Mouse (Mus musculus) liver, adult 2 months (tissue): ENCODE measurements around the gene Tmem100. TPM values are rescaled to one million over a fixed set of nuclear protein-coding genes. Genes with fewer than 3 reads are reported as not detected.
A peak's percentile ranks its signal among the peaks of the same experiment; 100 is the strongest.

Experiments
- DNase-seq: peaks from one replicate; pipeline ENCODE4 v3.0.0-alpha.2; 2011; ENCODE audit warnings: low read depth, low spot score; ENCODE audit errors: extremely low read depth
- H3K27ac ChIP-seq: fragments of 200-500 bp; replicated peaks from 2 replicates; pipeline ENCODE4 v1.5.1; 2012; ENCODE audit warnings: low read depth, mild to moderate bottlenecking, control low read depth, inconsistent platforms, low read length; ENCODE audit not compliant: insufficient read depth
- H3K27me3 ChIP-seq: fragments of 200-500 bp; 2 replicates; pipeline ENCODE4 v1.6.1; 2012; ENCODE audit warnings: mild to moderate bottlenecking, moderate library complexity, low read length, inconsistent platforms; ENCODE audit not compliant: control insufficient read depth, insufficient read depth
- H3K36me3 ChIP-seq: fragments of 200-500 bp; 2 replicates; pipeline ENCODE4 v1.6.1; 2012; ENCODE audit warnings: low read length, inconsistent platforms; ENCODE audit not compliant: control insufficient read depth, insufficient read depth
- H3K4me1 ChIP-seq: fragments of 200-500 bp; 2 replicates; pipeline ENCODE4 v1.6.1; 2011; ENCODE audit warnings: low read length; ENCODE audit not compliant: control insufficient read depth, insufficient read depth
- H3K4me3 ChIP-seq: fragments of 200-500 bp; 2 replicates; pipeline ENCODE4 v1.5.1; 2011; ENCODE audit warnings: low read depth, mild to moderate bottlenecking, control low read depth, low read length, moderate library complexity; ENCODE audit not compliant: insufficient read depth
- H3K79me2 ChIP-seq: fragments of 200-500 bp; 2 replicates; pipeline ENCODE4 v1.6.1; 2012; ENCODE audit warnings: inconsistent platforms, mild to moderate bottlenecking, low read length, moderate library complexity; ENCODE audit not compliant: control insufficient read depth, insufficient read depth
- H3K9ac ChIP-seq: fragments of 200-500 bp; 2 replicates; pipeline ENCODE4 v1.6.1; 2012; ENCODE audit warnings: low read depth, mild to moderate bottlenecking, control low read depth, inconsistent platforms, low read length
- CTCF ChIP-seq: fragments of 200-500 bp; IDR thresholded peaks from 2 replicates; pipeline ENCODE4 v1.5.1; 2011; ENCODE audit warnings: low read depth, low read length, control low read depth
- POLR2A ChIP-seq: fragments of 200-500 bp; IDR thresholded peaks from 2 replicates; pipeline ENCODE4 v1.6.1; 2011; ENCODE audit warnings: low read length, control low read depth; ENCODE audit not compliant: insufficient read depth; ENCODE audit errors: extremely low read depth
- WGBS: fragments of 180-500 bp; shearing (Covaris S2); methylation state at CpG from one replicate; pipeline ENCODE4 v1.1.7; 2018; 5-methylcytosine and 5-hydroxymethylcytosine counted together
- polyA plus RNA-seq: library from polyadenylated mRNA; depleted of rRNA; stranded (reverse); fragments of >200 nt; gene quantifications from 2 replicates; pipeline ENCODE4 v1.2.3, GENCODE M21; 2012
- total RNA-seq: library from RNA; depleted of rRNA; stranded (reverse); fragments of >200 nt; gene quantifications from 2 replicates; pipeline ENCODE4 v1.2.3, GENCODE M21; 2014

Gene Tmem100
- total and polyA plus RNA-seq, 2 experiments: 0.09 TPM; not detected in 1

GRCm38 (mm10) chr11:90038022-90038421, 7.9 kb downstream of the Tmem100 start:
- Histone ChIP-seq H3K9ac (no peak overlapping the region), H3K4me3 (no peak overlapping the region), H3K27me3 (no peaks in the 10 kb centered on the region), H3K79me2 (no peaks in the 10 kb centered on the region), H3K27ac (no peak overlapping the region), H3K4me1 (no peaks in the 10 kb centered on the region), H3K36me3 (no peaks in the 10 kb centered on the region)
- WGBS: 28% methylated on average over 5 of the region's 5 CpGs
- DNase-seq: peak; percentile 28
- no peak for TF ChIP-seq POLR2A
- TF ChIP-seq CTCF: peak; percentile 58

GRCm38 (mm10) chr11:90044459-90044858, 14.3 kb downstream of the Tmem100 start:
- Histone ChIP-seq H3K4me3 (no peak overlapping the region), H3K27me3 (no peaks in the 10 kb centered on the region), H3K4me1 (no peaks in the 10 kb centered on the region), H3K9ac (no peak overlapping the region), H3K27ac (no peak overlapping the region), H3K36me3 (no peaks in the 10 kb centered on the region), H3K79me2 (no peaks in the 10 kb centered on the region)
- WGBS: 87% methylated on average over 4 of the region's 4 CpGs
- no peak for TF ChIP-seq POLR2A
- TF ChIP-seq CTCF: no peak
- no peak for DNase-seq

- no peak overlapping the region for H3K4me3 ChIP-seq
- H3K27ac ChIP-seq: no peak overlapping the region
- no peaks in the 10 kb centered on the region for H3K79me2 ChIP-seq
- TF ChIP-seq CTCF (no peak), POLR2A (no peak)
- H3K9ac ChIP-seq: no peak overlapping the region
- DNase-seq: no peak
- no peaks in the 10 kb centered on the region for H3K27me3 ChIP-seq
- H3K4me1 ChIP-seq: no peaks in the 10 kb centered on the region
- WGBS: 42% methylated on average over 7 of the region's 7 CpGs
- no peaks in the 10 kb centered on the region for H3K36me3 ChIP-seq
Measured at GRCm38 (mm10) chr11:90046211-90046610, 16.1 kb downstream of the Tmem100 start.

GRCm38 (mm10) chr11:90047271-90047670, 17.1 kb downstream of the Tmem100 start:
- H3K4me1 ChIP-seq: no peaks in the 10 kb centered on the region
- no peaks in the 10 kb centered on the region for H3K79me2 ChIP-seq
- no peak for DNase-seq
- no peaks in the 10 kb centered on the region for H3K36me3 ChIP-seq
- H3K4me3 ChIP-seq: no peak overlapping the region
- TF ChIP-seq POLR2A (no peak), CTCF (no peak)
- H3K27ac ChIP-seq: no peak overlapping the region
- WGBS: 79% methylated on average over 9 of the region's 9 CpGs
- H3K9ac ChIP-seq: no peak overlapping the region
- no peaks in the 10 kb centered on the region for H3K27me3 ChIP-seq

- Histone ChIP-seq H3K36me3 (no peaks in the 10 kb centered on the region), H3K4me3 (no peak overlapping the region), H3K9ac (no peak overlapping the region), H3K4me1 (no peaks in the 10 kb centered on the region), H3K27ac (no peak overlapping the region), H3K27me3 (no peaks in the 10 kb centered on the region), H3K79me2 (no peaks in the 10 kb centered on the region)
- DNase-seq: no peak
- 84% methylated on average over 7 of the region's 7 CpGs for WGBS
- TF ChIP-seq CTCF (no peak), POLR2A (no peak)
Measured at GRCm38 (mm10) chr11:90050016-90050415, 19.9 kb downstream of the Tmem100 start.

GRCm38 (mm10) chr11:90052785-90053184, 22.6 kb downstream of the Tmem100 start:
- Histone ChIP-seq H3K27me3 (no peaks in the 10 kb centered on the region), H3K9ac (no peak overlapping the region), H3K4me3 (no peak overlapping the region), H3K27ac (no peak overlapping the region), H3K4me1 (no peaks in the 10 kb centered on the region), H3K36me3 (no peaks in the 10 kb centered on the region), H3K79me2 (no peaks in the 10 kb centered on the region)
- WGBS: 90% methylated on average over 7 of the region's 7 CpGs
- no peak for TF ChIP-seq CTCF
- no peak for TF ChIP-seq POLR2A
- DNase-seq: no peak
